Mouse (Mus musculus) liver, embryonic 14.5 days (tissue): ENCODE measurements at regions not wholly inside any gene's neighbourhood (a gene's known extent, or its start where the extent isn't known, plus 50 kb on each side); places are given as distances from the start of the nearest gene placed in this dataset.
"Not testable (repeated sequence)": the region's sequence is repeated elsewhere in the genome, so short reads cannot be mapped to it uniquely, and the experiment has no call there.

Experiments
- ATAC-seq: fragments of 200-750 bp; cut with Nextera tagmentation; 2 replicates; pipeline ENCODE4 v1.8.0; 2017; ENCODE audit warnings: moderate number of reproducible peaks, mild to moderate bottlenecking, moderate library complexity; ENCODE audit not compliant: insufficient read depth
- DNase-seq, 3 experiments: peaks; one replicate each; pipeline ENCODE4 v3.0.0-alpha.2; 2012 to 2013; ENCODE audit warnings: low read depth in 3 of 3, low spot score in 3 of 3
- H3K27ac ChIP-seq: fragments of 300-500 bp; sonication (generic); 2 replicates; pipeline ENCODE4 v1.5.1; 2014; ENCODE audit warnings: moderate library complexity, mild to moderate bottlenecking, control low read depth, inconsistent platforms
- H3K27me3 ChIP-seq: fragments of 300-500 bp; sonication (generic); 2 replicates; pipeline ENCODE4 v1.6.1; 2014; ENCODE audit warnings: mild to moderate bottlenecking, low read length, moderate library complexity; ENCODE audit not compliant: control insufficient read depth, insufficient read depth
- H3K36me3 ChIP-seq: fragments of 300-500 bp; sonication (generic); replicated peaks from 2 replicates; pipeline ENCODE4 v1.6.1; 2014; ENCODE audit warnings: low read depth; ENCODE audit not compliant: control insufficient read depth, insufficient read depth
- H3K4me1 ChIP-seq, 2 experiments: fragments of 200-500 bp in 1 of 2; fragments of 300-500 bp in 1 of 2; sonication (generic) in 1 of 2; replicated peaks; 2 replicates each; pipeline ENCODE4 v1.6.1; 2012 to 2014; ENCODE audit warnings: antibody characterized with exemption in 1 of 2, inconsistent platforms in 1 of 2, low read length in 1 of 2; ENCODE audit not compliant: control insufficient read depth in 2 of 2, insufficient read depth in 2 of 2
- H3K4me2 ChIP-seq: fragments of 300-500 bp; sonication (generic); 2 replicates; pipeline ENCODE4 v1.6.1; 2014; ENCODE audit warnings: low read depth, mild to moderate bottlenecking, control low read depth, moderate library complexity
- H3K4me3 ChIP-seq, 2 experiments: fragments of 200-500 bp in 1 of 2; fragments of 300-500 bp in 1 of 2; sonication (generic) in 1 of 2; 2 replicates each; pipeline ENCODE4 v1.5.1; 2012 to 2014; ENCODE audit warnings: low read depth in 2 of 2, low read length in 2 of 2, mild to moderate bottlenecking in 2 of 2, control low read depth in 1 of 2, inconsistent platforms in 1 of 2, moderate library complexity in 1 of 2; ENCODE audit not compliant: insufficient read depth in 1 of 2
- H3K9ac ChIP-seq: fragments of 300-500 bp; sonication (generic); replicated peaks from 2 replicates; pipeline ENCODE4 v1.6.1; 2014; ENCODE audit warnings: mild to moderate bottlenecking, control low read depth, moderate library complexity
- H3K9me3 ChIP-seq: fragments of 300-500 bp; sonication (generic); 2 replicates; pipeline ENCODE4 v1.6.1; 2016; ENCODE audit warnings: low read length, mixed read lengths; ENCODE audit not compliant: control insufficient read depth
- CTCF ChIP-seq: IDR thresholded peaks from 2 replicates; pipeline ENCODE4 v1.5.1; 2016; ENCODE audit warnings: antibody characterized with exemption, low read depth, control low read depth
- EP300 ChIP-seq: IDR thresholded peaks from 2 replicates; pipeline ENCODE4 v1.6.1; 2016; ENCODE audit warnings: antibody characterized with exemption, low read depth
- WGBS: fragments of 180-500 bp; shearing (Covaris S2); extraction: QIAGEN DNeasy Blood & Tissue Kit; methylation state at CpG from one replicate; pipeline ENCODE4 v1.1.7; 2014; ENCODE audit not compliant: insufficient replicate concordance; 5-methylcytosine and 5-hydroxymethylcytosine counted together

DNA sequence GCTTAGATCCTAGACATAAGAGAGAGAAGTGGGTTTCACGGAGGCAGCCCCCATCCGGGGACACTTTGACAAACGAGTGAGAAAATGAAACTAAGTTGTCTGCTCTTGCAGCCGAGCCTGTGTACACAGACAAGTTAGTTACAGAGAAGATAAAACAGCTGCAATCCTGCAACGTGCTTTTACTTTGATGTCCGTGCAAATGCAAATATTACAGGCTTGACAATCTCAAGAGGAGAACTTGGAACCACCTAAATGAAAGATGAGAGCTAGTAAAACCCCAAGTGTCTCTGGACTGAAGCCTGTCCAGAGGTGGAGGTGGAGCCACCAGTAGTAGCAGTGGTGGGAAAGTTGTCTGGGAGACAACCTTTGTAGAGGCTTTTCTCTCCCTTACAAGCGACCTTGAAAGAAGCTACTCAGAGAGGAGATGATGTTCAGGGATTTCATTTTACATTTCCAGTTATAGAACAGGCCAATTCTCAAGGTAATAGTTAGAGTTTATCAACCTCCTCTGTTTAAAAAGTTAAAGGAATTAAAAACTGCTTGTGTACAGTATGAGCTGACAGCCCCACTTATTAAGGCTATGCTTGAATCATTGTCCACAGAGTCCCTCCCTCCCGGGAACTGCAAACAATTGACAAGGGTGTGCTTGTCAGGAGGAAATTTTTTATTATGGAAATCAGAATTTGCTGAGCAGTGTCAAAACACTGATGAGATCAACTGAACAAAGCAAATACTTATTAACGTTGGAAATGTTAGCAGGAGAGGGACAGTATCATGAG, 99.7 kb upstream of the Ppp6c start:
- Histone ChIP-seq H3K9me3 (no peaks in the 10 kb centered on the region), H3K27ac (peak overlapping the region; percentile 86), H3K27me3 (no peaks in the 10 kb centered on the region), H3K4me2 (peak overlapping the region; percentile 68), H3K36me3 (no peaks in the 10 kb centered on the region), H3K9ac (peak overlapping the region; percentile 64), H3K4me1 (peaks cover 28 to 29% of the 10 kb centered on the region in 2 experiments), H3K4me3 (peak overlapping the region; percentile 41 to 45)
- peak; percentile 31 to 44 (median 34) for DNase-seq
- WGBS = 14% methylated on average over 9 of the region's 9 CpGs
- peak; percentile 70 for ATAC-seq
- no peak for TF ChIP-seq EP300

DNA sequence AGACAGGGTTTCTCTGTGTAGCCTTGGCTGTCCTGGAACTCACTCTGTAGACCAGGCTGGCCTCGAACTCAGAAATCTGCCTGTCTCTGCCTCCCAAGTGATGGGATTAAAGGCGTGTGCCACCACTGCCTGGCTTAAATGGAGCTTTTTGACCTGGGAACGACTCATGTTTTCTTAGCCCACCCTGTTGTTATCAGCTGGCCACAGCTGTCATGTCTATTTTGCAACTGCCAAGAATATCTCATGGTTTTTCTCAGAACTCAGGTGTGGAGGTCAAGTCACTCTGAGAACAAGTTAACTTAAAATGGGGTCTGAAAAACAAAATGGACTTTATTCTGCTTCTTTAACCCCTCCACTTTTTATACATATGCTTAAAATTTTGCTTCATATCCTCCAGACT, 98.9 kb upstream of the Ppp6c start:
- H3K27me3 ChIP-seq, H3K9me3 ChIP-seq, H3K36me3 ChIP-seq: not testable (repeated sequence)
- Histone ChIP-seq H3K9ac (peak overlapping the region; percentile 64), H3K27ac (peak overlapping the region; percentile 86), H3K4me2 (peak overlapping the region; percentile 68), H3K4me1 (peaks cover 28 to 29% of the 10 kb centered on the region in 2 experiments), H3K4me3 (peak overlapping the region in 1 of 2 experiments; percentile 41; a peak in 2 of 4 replicates)
- ATAC-seq (peak; percentile 92), DNase-seq (peak; percentile 80 to 87 (median 80))
- peak; percentile 96 for TF ChIP-seq EP300
- 16% methylated on average over 3 of the region's 3 CpGs for WGBS

DNA sequence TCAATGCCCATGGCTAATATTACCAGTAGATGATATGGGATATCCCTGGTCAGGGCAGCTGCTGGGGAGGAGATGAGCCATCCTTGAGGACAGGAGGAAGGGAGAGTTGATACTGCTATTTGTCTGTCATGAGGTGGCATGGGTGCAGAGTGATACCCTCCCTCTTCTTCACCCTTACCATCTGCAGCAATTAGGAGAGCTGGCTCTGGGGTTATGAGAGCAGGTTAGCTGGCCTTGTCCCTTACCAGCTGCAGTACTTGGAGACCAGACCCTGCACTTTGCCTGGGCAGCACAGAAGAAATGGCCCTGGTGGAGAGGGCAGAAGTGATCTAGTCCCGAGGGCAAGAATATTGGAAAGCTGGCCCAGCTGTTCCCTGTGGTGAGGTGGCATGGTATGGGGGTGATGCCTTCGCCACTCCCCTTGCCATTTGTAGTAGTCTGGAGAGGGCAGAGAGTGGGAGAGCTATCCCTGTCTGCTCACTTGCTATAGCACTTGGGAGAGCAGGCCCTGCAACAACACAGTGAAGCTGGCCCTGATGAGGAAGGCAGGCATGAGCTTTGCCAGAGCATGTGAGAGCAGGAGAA, 73.6 kb upstream of the Ppp6c start:
- Histone ChIP-seq H3K9me3 (no peaks in the 10 kb centered on the region), H3K27ac (no peak overlapping the region), H3K36me3 (no peaks in the 10 kb centered on the region), H3K27me3 (no peaks in the 10 kb centered on the region), H3K4me1 (no peaks in the 10 kb centered on the region), H3K4me2 (no peak overlapping the region), H3K4me3 (no peak overlapping the region), H3K9ac (no peak overlapping the region)
- no peak for TF ChIP-seq EP300
- no peak for TF ChIP-seq CTCF
- no peak for DNase-seq
- ATAC-seq = peak; percentile 43; the same call in 1 of the 2 replicates
- 46% methylated on average over 2 of the region's 2 CpGs for WGBS

DNA sequence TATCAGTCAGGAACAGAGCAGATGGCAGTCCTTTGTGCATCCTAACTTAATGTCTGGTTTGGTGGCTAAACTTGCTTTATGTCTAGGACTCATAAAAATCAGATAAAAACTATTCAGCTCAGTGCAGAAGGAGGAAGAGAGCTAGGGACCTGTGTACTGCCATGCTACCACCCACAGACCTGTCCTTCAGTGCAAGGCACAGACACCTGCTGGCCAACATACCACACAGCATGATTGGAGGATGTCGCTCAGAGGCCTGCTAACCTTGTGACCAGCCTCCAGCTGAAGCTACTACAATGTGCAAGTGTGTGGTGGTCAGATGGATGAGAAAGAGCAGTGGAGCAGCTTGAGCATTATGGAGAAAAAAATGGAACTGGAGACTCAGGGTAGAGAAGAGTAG, 73.0 kb upstream of the Ppp6c start:
- no peaks in the 10 kb centered on the region for H3K27me3 ChIP-seq
- H3K27ac ChIP-seq = no peak overlapping the region
- H3K36me3 ChIP-seq = no peaks in the 10 kb centered on the region
- DNase-seq = no peak
- H3K4me1 ChIP-seq = no peaks in the 10 kb centered on the region
- no peak overlapping the region for H3K4me3 ChIP-seq
- 0 out of 2 replicates have a peak, but pooled peaks have one; percentile 21 for ATAC-seq
- WGBS = 55% methylated on average over 1 of the region's 1 CpGs
- no peak overlapping the region for H3K9ac ChIP-seq
- TF ChIP-seq CTCF = peak; percentile 38
- no peak for TF ChIP-seq EP300
- H3K9me3 ChIP-seq = no peaks in the 10 kb centered on the region
- H3K4me2 ChIP-seq = no peak overlapping the region

DNA sequence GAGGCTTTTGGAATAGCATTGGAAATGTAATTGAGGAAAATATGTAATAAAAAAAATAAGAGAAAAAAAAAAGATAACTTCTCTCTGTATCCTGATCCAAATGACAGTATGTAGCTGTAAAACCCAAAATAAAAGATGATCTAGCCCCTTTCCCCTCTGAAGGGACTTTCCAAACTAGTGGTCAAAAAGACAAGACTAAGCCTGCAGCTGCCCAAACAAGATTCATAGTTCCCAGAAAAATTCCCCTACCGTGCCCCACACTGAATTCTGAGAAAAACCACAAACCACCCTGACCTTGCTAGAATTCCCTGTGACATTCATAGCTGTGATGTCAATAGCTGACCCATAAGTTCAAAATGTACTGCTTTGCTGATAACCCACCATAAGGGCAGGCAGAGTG, 69.2 kb upstream of the Ppp6c start:
- Histone ChIP-seq H3K36me3 (no peaks in the 10 kb centered on the region), H3K9me3 (no peaks in the 10 kb centered on the region), H3K4me1 (no peaks in the 10 kb centered on the region), H3K4me3 (no peak overlapping the region), H3K9ac (no peak overlapping the region), H3K27me3 (no peaks in the 10 kb centered on the region), H3K4me2 (no peak overlapping the region), H3K27ac (no peak overlapping the region)
- DNase-seq = no peak
- WGBS = 26% methylated on average over 1 of the region's 1 CpGs
- TF ChIP-seq CTCF (no peak), EP300 (no peak)
- ATAC-seq = no peak
